Mouse (Mus musculus) spleen, adult 2 months (tissue): ENCODE measurements at regions not wholly inside any gene's neighbourhood (a gene's known extent, or its start where the extent isn't known, plus 50 kb on each side); places are given as distances from the start of the nearest gene placed in this dataset.

ENCODE experiments used
- DNase-seq, 2 experiments: peaks; one replicate each; pipeline versions ENCODE4 v3.0.0 to v3.0.0-alpha.2; 2012 to 2021; ENCODE audit warnings: low spot score in 2 of 2, low read depth in 1 of 2
- H3K27ac ChIP-seq: fragments of 200-500 bp; 2 replicates; pipeline ENCODE4 v1.5.1; 2012; ENCODE audit warnings: low read length, inconsistent platforms; ENCODE audit not compliant: insufficient read depth
- H3K27me3 ChIP-seq: fragments of 200-500 bp; 2 replicates; pipeline ENCODE4 v1.6.1; 2012; ENCODE audit warnings: mild to moderate bottlenecking, moderate library complexity, low read length, inconsistent platforms; ENCODE audit not compliant: control insufficient read depth, insufficient read depth
- H3K36me3 ChIP-seq: fragments of 200-500 bp; 2 replicates; pipeline ENCODE4 v1.6.1; 2012; ENCODE audit warnings: mild to moderate bottlenecking, low read length, inconsistent platforms; ENCODE audit not compliant: control insufficient read depth, insufficient read depth
- H3K4me1 ChIP-seq: fragments of 200-500 bp; 2 replicates; pipeline ENCODE4 v1.6.1; 2011; ENCODE audit warnings: inconsistent platforms; ENCODE audit not compliant: control insufficient read depth, insufficient read depth, insufficient read length
- H3K4me3 ChIP-seq: fragments of 200-500 bp; 2 replicates; pipeline ENCODE4 v1.5.1; 2011; ENCODE audit warnings: mild to moderate bottlenecking, inconsistent platforms; ENCODE audit not compliant: insufficient read depth, insufficient read length; ENCODE audit errors: extremely low read depth
- CTCF ChIP-seq: fragments of 200-500 bp; IDR thresholded peaks from 2 replicates; pipeline ENCODE4 v1.5.1; 2011; ENCODE audit warnings: mild to moderate bottlenecking, inconsistent platforms; ENCODE audit not compliant: insufficient read depth, insufficient read length, insufficient replicate concordance; ENCODE audit errors: extremely low read depth
- POLR2A ChIP-seq: fragments of 200-500 bp; IDR thresholded peaks from 2 replicates; pipeline ENCODE4 v1.6.1; 2011; ENCODE audit warnings: low read depth, low read length, inconsistent platforms
- WGBS: fragments of 180-500 bp; shearing (Covaris S2); methylation state at CpG from one replicate; pipeline ENCODE4 v1.1.7; 2018; 5-methylcytosine and 5-hydroxymethylcytosine counted together

GRCm38 (mm10) chr15:96167256-96167655, 120.1 kb upstream of the Arid2 start:
- 81% methylated on average over 9 of the region's 9 CpGs for WGBS
- no peak for TF ChIP-seq POLR2A
- no peak for TF ChIP-seq CTCF

GRCm38 (mm10) chr15:96169726-96170467, 117.4 kb upstream of the Arid2 start:
- Histone ChIP-seq H3K4me3 (no peak overlapping the region), H3K27ac (no peak overlapping the region), H3K4me1 (no peaks in the 10 kb centered on the region), H3K27me3 (peaks cover 1% of the 10 kb centered on the region; the same call in 1 of the 2 replicates), H3K36me3 (no peaks in the 10 kb centered on the region)
- TF ChIP-seq POLR2A, result no peak
- no peak for TF ChIP-seq CTCF
- 46% methylated on average over 15 of the region's 15 CpGs for WGBS
- no peak for DNase-seq

More at GRCm38 (mm10) chr15:96167256-96167655, 120.1 kb upstream of the Arid2 start:
- Histone ChIP-seq H3K4me1 (no peaks in the 10 kb centered on the region), H3K27me3 (peaks cover 1% of the 10 kb centered on the region; the same call in 1 of the 2 replicates), H3K27ac (no peak overlapping the region), H3K36me3 (no peaks in the 10 kb centered on the region), H3K4me3 (no peak overlapping the region)
- DNase-seq, result no peak

GRCm38 (mm10) chr15:96170986-96171769, 116.1 kb upstream of the Arid2 start:
- no peaks in the 10 kb centered on the region for H3K36me3 ChIP-seq

GRCm38 (mm10) chr15:96177911-96178310, 109.4 kb upstream of the Arid2 start:
- no peak for DNase-seq
- WGBS, result 86% methylated on average over 9 of the region's 9 CpGs
- no peak overlapping the region for H3K4me3 ChIP-seq
- H3K4me1 ChIP-seq, result no peaks in the 10 kb centered on the region
- H3K36me3 ChIP-seq, result no peaks in the 10 kb centered on the region
- TF ChIP-seq POLR2A (no peak), CTCF (no peak)
- H3K27me3 ChIP-seq, result no peaks in the 10 kb centered on the region
- H3K27ac ChIP-seq, result no peak overlapping the region

More at GRCm38 (mm10) chr15:96170986-96171769, 116.1 kb upstream of the Arid2 start:
- TF ChIP-seq POLR2A, result no peak
- H3K27me3 ChIP-seq, result peaks cover 1% of the 10 kb centered on the region; the same call in 1 of the 2 replicates
- no peaks in the 10 kb centered on the region for H3K4me1 ChIP-seq
- WGBS, result 26% methylated on average over 22 of the region's 22 CpGs
- DNase-seq, result no peak
- no peak overlapping the region for H3K4me3 ChIP-seq
- H3K27ac ChIP-seq, result no peak overlapping the region

GRCm38 (mm10) chr15:96178374-96179109, 108.8 kb upstream of the Arid2 start:
- no peak for DNase-seq
- no peaks in the 10 kb centered on the region for H3K36me3 ChIP-seq
- TF ChIP-seq POLR2A (no peak), CTCF (no peak)
- 85% methylated on average over 8 of the region's 8 CpGs for WGBS
- H3K4me1 ChIP-seq, result no peaks in the 10 kb centered on the region
- no peaks in the 10 kb centered on the region for H3K27me3 ChIP-seq
- no peak overlapping the region for H3K27ac ChIP-seq
- H3K4me3 ChIP-seq, result no peak overlapping the region

- no peaks in the 10 kb centered on the region for H3K36me3 ChIP-seq
- WGBS, result 89% methylated on average over 5 of the region's 5 CpGs
- no peak for DNase-seq
- H3K4me3 ChIP-seq, result no peak overlapping the region
- no peaks in the 10 kb centered on the region for H3K4me1 ChIP-seq
- no peak overlapping the region for H3K27ac ChIP-seq
- TF ChIP-seq POLR2A, result no peak
- TF ChIP-seq CTCF, result no peak
- no peaks in the 10 kb centered on the region for H3K27me3 ChIP-seq
These were observed 107.8 kb upstream of the Arid2 start for GRCm38 (mm10) chr15:96179511-96179910.
